Mouse (Mus musculus): ENCODE data around the gene Ythdf2.
"Not testable (repeated sequence)": the region's sequence is repeated elsewhere in the genome, so short reads cannot be mapped to it uniquely, and the experiment has no call there.

The Ythdf2 gene

DNA sequence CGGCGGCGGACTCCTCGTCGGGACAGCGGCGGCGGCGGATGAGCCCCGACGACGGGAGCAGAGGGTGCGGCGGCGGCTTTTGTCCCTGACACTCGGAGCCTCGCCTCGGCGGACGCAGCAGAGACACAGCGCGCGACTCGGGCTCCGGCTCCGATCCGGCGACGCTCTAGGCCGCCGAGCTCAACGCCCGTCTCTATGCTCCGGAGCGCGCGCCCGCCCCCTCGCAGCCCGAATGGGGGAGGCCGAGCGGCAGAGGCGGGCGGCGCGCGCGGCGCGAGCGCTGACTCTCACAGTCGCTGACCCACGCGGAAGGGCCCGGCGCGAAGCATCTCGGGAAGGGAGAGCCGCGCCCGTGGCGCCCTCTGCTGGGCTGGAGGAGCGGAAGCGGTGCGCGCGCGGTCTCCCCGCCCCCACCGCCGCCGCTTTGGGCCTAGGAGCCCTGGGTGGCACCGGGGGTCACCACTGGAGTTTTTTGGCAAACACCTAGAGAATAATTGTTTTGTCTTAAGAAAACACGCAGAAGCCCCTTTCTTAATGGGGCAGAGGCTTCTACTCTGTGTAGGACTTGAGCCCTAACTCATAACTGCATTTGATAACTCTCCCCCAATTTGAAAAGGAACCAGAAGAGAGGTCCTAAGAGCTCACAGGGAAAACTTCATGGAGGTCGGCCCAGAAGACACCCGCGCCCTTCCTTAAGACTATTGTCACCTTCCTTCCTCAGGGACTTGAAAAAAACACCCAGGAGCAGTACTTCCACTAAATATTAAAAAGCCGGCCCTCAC lies at the start of gene Ythdf2:
Gene Ythdf2 (minus strand): TSS at position 351 of the 782 bp plus-strand sequence.
- DNase-seq: peak; percentile 99

GRCm38 (mm10) chr4:132260404-132261379 lies 48.6 kb upstream of the Ythdf2 start:
- DNase-seq: peak; percentile 88

- no peak for DNase-seq
Observed at GRCm38 (mm10) chr4:132259248-132259647, 47.1 kb upstream of the Ythdf2 start.

DNA sequence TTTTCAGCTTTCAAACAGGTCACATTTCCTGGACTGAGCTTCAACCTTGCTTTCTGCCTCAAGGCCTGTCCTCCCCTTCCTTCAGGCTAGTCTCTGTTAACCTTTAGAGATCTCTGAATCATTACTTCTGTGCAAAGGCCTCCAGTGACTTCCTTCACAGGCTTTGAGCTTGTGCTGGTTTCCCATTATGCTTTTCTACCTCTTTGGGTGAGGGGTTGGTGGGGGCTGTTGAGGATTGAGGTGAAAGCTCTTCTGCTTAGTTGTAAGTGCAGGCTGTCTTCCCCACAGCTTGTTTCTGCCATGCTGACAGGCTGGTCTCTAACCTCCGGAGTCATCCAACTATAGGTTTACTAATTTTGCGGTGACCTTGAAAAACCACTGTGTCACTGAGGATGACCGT lies 44.3 kb upstream of the Ythdf2 start:
- DNase-seq: no peak

DNA sequence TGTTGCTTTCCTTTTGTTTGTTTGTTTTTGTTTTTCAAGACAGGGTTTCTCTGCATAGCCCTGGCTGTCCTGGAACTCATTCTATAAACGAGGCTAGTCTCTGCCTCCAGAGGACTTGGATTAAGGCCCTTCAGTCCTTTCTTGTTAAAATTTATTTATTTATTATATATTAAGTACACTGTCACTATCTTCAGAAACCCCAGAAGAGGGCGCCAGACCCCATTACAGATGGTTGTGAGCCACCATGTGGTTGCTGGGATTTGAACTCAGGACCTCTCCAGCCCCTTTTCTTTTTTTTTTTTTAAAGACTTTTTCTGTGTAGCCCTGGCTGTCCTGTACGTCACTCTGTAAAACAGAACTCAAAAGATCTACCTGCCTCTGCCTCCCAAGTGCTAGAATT lies 42.9 kb upstream of the Ythdf2 start:
- no peak for DNase-seq

GRCm38 (mm10) chr4:132253622-132254021 lies 41.5 kb upstream of the Ythdf2 start:
- DNase-seq: no peak

GRCm38 (mm10) chr4:132253128-132253527 lies 41.0 kb upstream of the Ythdf2 start:
- DNase-seq: no peak

GRCm38 (mm10) chr4:132251596-132251995 lies 39.5 kb upstream of the Ythdf2 start:
- DNase-seq: no peak

DNA sequence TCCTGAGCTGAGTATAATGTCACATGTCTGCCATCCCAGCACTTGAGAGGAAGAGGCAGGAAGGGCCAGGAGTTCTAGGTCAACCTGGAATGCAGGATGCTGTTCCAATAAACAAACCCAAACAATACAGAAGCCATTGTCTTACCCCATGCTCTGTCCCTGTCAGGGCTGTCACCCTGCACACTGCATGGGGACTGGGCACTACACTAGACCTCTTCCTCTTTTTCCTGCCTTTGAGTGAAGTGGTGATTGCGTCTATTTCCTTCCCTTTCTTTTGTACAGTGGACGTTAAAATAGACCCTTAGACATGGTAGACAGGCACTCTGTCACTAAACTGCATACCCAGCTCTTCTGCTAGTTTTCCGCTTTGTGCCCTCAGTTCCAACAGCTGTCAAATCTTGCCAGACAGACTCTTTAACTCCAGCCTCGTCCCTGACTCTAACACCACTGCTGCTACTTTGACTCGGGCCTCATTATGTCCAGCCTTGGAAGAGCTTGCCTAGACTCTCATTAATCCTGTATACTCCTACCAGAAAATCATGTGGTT lies 35.4 kb upstream of the Ythdf2 start:
- no peak for DNase-seq

DNA sequence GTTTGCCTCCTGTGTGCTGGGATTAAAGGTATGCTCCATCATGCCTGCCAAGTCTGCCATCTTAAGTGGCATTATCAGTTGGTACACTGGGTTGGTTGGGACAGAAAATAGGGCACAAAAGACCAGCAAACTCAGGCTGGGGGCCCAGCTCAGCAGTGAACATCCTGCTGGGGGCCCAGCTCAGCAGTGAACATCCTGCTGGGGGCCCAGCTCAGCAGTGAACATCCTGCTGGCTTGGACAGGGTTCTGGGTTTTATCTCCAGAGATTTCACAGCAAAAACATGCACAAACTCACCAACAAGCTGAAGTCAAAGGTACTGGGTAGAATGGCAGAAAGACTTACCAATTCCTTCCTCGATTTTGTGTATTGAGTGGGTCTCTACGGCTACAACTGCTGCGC lies 33.5 kb upstream of the Ythdf2 start:
- no peak for DNase-seq

- no peak for DNase-seq
Observed at GRCm38 (mm10) chr4:132241208-132241607, 29.1 kb upstream of the Ythdf2 start.

GRCm38 (mm10) chr4:132240367-132240766 lies 28.3 kb upstream of the Ythdf2 start:
- no peak for DNase-seq

GRCm38 (mm10) chr4:132238356-132238755 lies 26.3 kb upstream of the Ythdf2 start:
- no peak for DNase-seq

DNA sequence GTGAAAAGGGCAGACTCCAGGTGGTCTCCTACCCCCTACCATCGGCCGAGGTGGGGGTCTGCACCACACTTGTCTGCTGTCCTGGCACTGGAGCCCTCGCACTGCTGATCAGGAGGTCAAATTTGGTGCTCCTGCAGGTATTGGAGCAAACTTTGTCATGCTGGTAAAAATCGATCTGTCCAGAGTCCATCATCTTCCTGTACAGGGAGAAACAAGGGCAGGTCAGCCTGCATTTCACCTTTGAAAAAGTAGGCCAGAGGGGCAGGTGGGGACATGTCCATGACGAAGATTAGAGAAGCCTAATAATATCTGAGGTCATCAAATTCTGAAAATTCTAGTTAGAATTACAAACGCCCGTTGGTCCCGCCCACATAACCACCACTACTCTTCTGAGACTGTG lies 22.6 kb upstream of the Ythdf2 start:
- DNase-seq: no peak

GRCm38 (mm10) chr4:132230422-132230821 lies 18.3 kb upstream of the Ythdf2 start:
- DNase-seq: no peak

DNA sequence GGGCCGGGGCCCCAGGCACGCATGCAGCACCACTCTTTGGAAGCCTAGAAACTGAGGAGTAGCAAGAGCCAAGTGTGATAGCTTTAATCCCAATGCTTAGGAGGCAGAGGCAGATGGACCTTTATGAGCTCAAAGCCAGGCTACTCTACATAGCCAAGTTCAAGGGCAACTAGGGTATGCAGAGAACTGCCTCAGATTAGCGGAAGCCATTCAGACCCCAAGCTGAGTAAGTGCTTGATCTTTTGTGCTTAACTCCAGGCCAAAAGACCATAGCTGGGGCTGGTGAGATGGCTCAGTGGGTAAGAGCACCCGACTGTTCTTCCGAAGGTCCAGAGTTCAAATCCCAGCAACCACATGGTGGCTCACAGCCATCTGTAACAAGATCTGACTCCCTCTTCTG lies 9.9 kb upstream of the Ythdf2 start:
- DNase-seq: not testable (repeated sequence)

- DNase-seq: not testable (repeated sequence)
Observed at GRCm38 (mm10) chr4:132218439-132218838, 6.3 kb upstream of the Ythdf2 start.

GRCm38 (mm10) chr4:132217781-132218180 lies 5.7 kb upstream of the Ythdf2 start:
- DNase-seq: no peak

- DNase-seq: no peak
Observed at GRCm38 (mm10) chr4:132216602-132217001, 4.5 kb upstream of the Ythdf2 start.

DNA sequence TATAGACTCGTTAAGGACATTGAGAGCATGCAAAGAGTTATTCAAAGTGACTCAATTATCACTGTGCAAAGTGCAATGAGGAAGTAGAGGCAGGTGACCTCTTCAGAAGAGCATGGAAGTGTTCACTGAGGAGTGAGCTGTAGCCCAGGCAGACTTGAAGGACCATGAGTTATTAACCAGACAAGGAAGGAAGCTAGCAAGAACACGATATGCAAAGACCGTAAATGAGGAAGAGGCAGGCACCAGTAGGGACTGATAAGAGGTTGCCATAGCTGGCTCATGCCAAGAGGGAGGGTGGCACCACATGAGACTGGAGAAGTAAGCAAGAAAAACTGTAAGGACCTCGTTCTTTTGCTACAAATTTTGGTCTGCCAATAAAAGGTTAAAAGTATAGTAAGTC lies 2.7 kb upstream of the Ythdf2 start:
- DNase-seq: no peak

DNA sequence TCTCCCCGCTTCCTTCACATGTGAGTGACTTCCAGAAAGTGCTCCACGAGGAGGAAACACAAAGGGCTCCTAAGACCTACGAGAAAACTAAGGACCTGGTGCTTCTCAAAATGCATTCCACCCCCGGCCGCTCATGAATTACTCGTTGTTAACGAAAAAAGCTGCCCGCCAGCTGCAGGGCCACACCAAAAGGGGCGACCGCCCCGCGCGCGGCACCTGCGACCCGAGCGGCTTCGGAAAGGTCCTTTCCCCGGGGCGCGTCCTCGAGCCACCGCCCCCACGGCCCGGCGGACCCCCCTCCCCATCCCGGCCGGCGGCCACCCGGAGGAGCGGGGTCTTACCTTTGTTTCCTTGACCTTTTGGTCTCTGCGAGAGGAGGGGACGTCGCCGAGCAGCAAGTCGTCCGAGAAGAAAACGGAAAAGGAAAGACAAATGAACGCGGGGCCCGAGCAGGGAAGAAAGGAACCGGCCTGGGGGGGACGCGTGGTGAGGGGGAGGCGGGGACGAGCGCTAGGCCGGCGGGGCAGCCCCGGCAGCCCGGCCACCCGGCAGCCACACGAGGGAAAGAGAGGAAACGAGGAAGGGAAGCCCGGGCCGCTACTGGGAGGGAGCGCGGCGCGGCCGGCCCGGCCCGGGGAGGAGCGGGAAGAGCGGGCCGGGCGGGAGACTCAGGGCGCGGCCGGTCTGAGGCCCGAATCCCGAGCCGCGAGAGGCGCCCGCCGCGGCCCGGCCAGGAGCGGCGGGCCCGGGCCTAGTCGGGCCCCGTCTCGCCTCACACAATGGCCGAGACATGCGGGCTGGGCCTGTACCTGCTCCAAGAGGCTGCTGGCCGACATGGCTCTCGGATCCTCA lies 786 bp downstream of the Ythdf2 start:
- DNase-seq: peak; percentile 39

- DNase-seq: no peak
Observed at GRCm38 (mm10) chr4:132210325-132210724, 1.8 kb downstream of the Ythdf2 start.

GRCm38 (mm10) chr4:132209299-132209698 lies 2.8 kb downstream of the Ythdf2 start:
- DNase-seq: no peak
